Mouse (Mus musculus) adrenal gland, postnatal 4 days (tissue): ENCODE results near the gene Gm12216. TPM values are rescaled to one million over a fixed set of nuclear protein-coding genes. Genes with fewer than 3 reads are reported as not detected.
"Not testable (repeated sequence)": the region's sequence is repeated elsewhere in the genome, so short reads cannot be mapped to it uniquely, and the experiment has no call there.

Experiments used
- DNase-seq, 2 experiments: peaks; one replicate each; pipeline ENCODE4 v3.0.0; 2021 to 2022; ENCODE audit warnings: low spot score in 2 of 2, mixed read lengths in 2 of 2
- long read RNA-seq, 2 experiments: library from polyadenylated mRNA; stranded (forward); transcript quantifications; one replicate each; pipeline ENCODE4 v2.0.0; 2021
- total RNA-seq, 2 experiments: library from RNA; stranded (reverse); gene quantifications; 2 replicates each; pipeline ENCODE4 v1.2.3; 2021

Gm12216 gene
- 10 to 100 TPM in 1 of 2 experiments, 1 to 10 TPM in 1; 7.9 to 10.6 TPM for total RNA-seq
- long read RNA-seq, experiment 1, partial matches to known transcripts, result 0 of 3 reads
- long read RNA-seq, experiment 1, other reads (novel, unspliced or antisense), result 3 of 3 reads
- long read RNA-seq, experiment 2, partial matches to known transcripts, result 0 of 8 reads
- long read RNA-seq, experiment 2, other reads (novel, unspliced or antisense), result 6 of 8 reads

DNA sequence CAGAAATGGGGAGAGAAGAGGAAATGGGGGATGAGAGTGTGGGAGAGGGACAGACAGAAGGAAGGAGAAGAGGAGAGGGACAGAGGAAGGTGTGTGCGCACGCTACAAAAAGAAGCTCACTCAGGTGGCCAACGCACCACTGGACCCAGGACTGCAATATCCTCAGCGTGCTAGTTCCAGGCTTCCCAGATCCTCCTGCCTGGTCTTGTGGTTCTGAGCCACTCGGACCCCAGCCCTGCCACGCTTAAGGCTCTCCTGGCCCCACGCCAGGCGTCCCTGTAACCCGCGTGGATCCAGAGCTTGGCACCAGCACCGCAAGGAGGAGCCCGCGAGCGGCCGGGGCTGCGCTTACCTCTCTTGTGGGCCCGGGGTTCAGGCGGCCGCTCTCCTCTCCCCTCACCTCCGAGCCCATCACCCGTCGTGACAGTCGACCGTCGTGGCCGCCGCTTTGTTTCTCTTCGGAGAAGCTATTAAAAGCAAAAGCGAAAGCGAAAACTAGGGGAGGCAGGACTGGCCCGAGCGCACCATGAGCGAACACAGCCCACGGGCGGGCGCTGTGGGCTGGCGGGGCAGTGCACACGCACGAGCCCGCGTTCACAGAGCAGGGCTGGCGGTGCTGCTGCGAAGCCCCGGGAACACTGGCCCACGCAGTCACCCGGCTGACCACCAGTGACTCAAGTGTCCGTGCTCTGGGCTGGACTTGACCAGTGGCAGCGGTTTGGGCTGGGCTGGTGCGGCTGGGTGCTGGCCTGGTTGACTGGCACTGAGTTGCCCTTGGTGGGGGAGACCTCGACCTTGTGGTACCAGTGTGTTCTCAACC, at the start of gene Gm12216:
Gene Gm12216 (minus strand): TSS at position 496 of the 820 bp plus-strand sequence.
- peak; percentile 25 to 38 for DNase-seq

DNA sequence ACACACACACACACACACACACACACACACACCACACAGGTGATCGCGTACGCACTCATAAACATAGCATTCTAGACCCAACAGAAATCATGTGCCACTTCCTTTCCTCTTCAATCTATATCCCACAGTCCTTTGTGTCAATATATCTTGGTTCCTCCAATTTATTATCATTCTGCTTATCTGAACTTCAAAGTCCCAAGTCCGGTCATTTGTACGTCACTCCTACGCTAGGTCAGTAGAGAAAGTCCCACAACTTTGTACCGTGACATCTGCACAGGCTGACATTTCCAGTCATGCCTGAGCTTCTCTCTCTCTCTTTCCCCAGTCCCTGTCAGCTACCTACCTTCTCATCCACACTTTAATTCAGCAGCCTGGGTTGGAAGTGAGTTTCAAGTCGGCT, 49.6 kb upstream of the Gm12216 start:
- no peak for DNase-seq

DNA sequence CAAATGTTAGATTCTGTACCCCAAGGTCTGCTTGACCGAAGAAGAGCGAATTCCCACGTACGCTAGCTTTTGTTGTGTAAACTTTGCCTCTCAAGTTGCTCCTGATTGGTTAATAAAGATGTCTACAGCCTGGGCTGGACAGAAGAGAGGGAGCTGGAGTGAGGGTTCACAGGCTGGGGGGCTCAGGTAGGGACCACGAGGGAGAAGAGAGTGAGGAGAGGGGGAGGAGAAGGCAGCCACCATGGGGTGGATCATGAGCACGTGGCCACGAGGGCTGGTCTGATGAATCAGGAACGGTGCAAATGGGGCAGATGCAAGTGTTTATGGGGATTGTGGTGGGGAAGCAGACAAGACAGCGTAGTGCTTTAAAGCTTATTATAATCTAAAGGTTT, 45.5 kb upstream of the Gm12216 start:
- no peak for DNase-seq

GRCm38 (mm10) chr11:53903781-53904533, 44.9 kb upstream of the Gm12216 start:
- DNase-seq, result no peak

GRCm38 (mm10) chr11:53902741-53903140, 43.7 kb upstream of the Gm12216 start:
- DNase-seq, result no peak

- DNase-seq, result no peak
Observed at GRCm38 (mm10) chr11:53900991-53901390, 41.9 kb upstream of the Gm12216 start.

DNA sequence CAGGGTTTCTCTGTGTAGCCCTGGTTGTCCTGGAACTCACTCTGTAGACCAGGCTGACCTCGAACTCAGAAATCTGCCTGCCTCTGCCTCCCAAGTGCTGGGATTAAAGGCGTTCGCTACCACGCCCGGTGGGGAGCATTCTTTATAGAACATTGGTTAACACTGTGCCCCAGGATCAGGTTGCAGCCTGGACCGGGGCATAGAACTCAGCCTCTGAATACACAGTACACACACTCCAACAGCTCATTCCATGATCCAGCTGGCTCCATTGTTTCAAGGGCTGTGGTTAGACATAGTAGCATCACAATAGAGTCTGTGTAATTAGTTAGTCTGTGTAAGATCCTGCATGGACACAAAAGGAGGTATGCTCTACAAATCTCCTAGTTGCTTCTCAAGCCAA, 40.9 kb upstream of the Gm12216 start:
- no peak for DNase-seq

- no peak for DNase-seq
Observed at GRCm38 (mm10) chr11:53899004-53899403, 39.9 kb upstream of the Gm12216 start.

DNA sequence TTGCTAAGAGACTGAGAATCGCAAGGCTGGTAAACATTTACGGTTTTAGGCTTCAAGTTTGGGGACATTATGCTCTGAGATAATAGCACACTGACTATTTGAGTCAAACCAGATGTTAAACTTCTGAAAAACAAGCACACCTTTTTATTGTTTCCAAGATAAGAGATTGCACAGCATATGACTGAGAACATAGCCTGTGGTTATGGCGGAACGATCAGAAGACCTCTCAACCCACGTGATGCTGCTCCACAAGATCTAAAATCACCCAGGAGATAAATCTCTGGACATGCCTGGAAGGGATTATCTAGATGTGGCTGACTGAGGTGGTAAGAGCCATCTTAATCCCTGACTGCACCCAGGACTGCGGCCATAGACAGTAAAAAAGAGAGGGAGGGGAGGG, 37.9 kb upstream of the Gm12216 start:
- DNase-seq, result no peak

DNA sequence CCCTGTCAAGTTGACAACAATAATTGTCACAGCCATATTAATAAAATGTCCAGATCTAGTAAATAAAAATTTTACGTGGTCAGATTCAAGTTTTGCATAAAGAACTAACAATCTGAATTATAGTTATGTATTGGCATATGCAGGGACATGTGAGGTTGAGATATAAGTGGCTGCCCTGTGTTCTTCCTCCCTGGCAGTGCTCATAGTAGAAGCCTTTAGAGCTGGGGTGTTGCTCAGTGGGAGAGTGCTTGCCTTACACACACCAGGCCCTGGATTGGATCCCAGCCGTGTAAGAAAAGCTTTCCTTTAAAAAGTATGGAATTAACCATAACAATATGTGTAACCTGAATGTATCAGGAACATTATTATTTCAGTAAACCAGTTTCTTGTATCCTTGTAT, 34.4 kb upstream of the Gm12216 start:
- no peak for DNase-seq

GRCm38 (mm10) chr11:53892716-53893416, 33.8 kb upstream of the Gm12216 start:
- no peak for DNase-seq

DNA sequence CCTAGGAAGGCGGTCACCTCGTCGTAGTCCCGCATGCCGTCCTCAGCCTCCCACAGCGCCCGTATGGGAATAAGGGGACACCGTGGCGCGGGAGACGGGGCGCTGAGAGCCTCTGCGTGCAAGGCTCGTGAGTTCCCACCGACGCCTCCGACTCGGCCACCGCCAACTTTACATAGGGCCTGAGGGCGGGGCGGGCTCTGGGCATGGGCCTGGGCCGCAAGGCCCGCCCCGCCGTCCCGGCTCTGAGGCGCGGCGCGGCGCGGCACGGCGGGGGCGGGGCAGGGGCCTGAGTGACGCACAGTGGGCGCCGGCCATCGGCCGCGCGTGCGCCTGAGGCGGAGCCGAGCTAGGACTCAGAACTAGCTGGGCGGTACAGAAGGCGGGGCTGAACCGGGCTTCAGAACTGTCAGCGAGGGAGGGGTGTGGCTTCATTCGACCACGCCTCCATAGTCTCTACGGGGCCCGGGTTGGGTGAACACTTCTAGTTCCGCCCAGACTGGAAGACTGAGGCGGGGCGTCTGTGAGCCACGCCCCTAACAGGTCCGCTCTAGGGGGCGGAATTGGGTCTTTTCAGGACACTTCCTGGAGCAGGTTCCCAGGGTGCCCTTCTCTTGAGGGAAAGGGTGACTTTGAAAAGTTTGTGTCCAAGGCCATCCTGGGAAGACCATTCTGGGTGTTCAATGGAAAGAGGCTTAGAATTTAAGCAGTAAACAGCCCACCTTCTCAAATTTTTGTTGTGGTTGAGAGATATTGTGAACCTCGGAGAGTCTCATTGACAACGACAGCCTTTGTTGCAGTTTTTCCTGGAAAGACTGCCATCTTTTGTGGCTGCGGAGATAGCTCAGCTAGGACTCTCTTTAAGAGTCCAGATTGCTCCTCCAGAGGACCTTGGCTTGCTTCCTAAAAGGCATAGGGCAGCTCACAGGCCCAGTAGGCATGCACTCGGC, 32.7 kb upstream of the Gm12216 start, which contains the start of gene Slc22a5:
Gene Slc22a5 (minus strand): TSS at position 156 of the 947 bp plus-strand sequence.
- peak; percentile 96 to 97 for DNase-seq

DNA sequence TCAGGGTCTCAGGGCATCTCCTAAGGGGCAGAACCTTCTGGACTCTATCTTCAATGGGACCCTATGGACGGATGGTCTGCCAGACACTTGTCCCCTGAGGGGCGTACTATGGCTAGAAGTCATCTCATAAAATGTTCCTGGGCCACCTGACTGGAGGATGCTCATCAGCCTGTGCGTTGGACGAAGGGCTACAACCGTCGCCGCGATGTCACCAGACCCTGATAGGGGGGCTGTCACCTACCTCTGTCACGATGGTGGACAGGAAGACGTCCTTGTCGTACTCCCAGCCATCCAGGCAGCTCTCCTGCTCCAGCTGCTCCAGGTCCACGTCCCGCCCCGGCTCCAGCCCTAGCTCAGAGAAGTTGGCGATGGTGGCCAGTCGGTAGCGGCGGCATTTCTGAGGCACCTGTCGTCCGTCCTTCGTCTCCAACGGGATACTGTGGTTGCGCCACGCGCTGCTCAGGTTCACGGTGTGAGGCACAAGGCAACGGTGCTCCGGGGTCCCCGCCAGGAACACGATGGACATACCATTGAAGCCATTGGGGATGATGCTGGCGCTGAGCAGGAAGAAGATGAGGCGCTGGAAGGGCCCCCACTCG, 31.9 kb upstream of the Gm12216 start:
- peak in 1 of 2 experiments; percentile 15 for DNase-seq

DNA sequence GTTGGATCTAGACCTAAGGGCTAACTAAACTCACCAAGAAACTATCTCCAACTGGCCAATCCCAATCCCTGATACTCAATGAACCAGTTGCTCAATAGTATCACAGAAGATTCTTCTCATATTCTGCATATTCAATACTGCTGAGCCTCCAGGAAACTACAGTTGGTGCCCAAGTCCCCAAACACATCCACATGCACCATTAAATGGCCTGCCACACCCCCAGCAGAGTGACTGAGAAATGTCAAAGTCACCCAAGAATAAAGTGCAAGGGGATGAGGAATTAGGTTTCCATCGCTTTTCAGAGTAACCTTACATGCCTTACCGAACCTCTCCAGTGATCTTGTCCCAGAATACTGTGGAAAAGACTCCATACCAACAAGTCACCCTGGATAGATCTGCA, 31.2 kb upstream of the Gm12216 start:
- no peak for DNase-seq

- no peak for DNase-seq
Observed at GRCm38 (mm10) chr11:53889091-53889645, 30.1 kb upstream of the Gm12216 start.

DNA sequence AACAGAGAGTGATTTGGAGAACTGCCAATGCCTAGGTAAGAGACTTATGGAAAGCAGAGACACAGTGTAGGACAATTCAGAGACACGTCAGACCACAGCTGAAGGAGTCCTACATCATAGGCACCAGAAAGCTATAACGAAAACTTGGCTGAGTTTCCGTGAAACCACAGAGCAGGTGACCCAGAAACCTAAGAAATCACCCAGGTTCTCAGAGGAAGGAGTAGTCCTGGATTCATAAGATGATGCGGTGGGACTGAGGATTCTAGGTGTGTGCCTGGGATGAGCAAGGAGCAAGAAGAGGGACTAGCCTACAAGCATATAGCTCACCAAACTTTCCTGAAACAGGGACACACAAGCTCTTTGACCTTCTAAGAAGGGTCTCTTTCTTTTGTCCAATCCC, 29.2 kb upstream of the Gm12216 start:
- no peak for DNase-seq

DNA sequence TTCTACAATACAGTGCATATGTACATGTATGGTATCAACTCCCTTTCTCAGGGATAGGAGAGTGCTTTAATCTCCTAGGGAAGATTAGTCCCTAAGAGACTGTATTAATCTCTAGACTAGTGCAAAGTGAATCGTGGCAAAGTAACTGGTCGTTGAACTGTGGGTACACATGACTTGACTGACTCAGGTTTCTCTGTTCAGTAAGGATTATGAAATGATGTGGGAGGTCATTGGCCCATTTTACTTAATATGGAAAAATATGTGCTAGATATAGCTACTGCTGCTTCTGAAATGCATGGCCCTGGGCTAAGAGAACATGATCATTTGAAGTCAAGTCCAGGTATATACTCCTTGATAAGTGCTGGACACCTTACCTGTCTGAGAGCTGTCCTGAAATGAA, 24.2 kb upstream of the Gm12216 start:
- no peak for DNase-seq

GRCm38 (mm10) chr11:53878096-53878495, 19.0 kb upstream of the Gm12216 start:
- not testable (repeated sequence) for DNase-seq

- DNase-seq, result no peak
Observed at GRCm38 (mm10) chr11:53876488-53876887, 17.4 kb upstream of the Gm12216 start.
